Comparison of ENCODE assay signal across 1 mouse cellular context in the genomic region with DNA sequence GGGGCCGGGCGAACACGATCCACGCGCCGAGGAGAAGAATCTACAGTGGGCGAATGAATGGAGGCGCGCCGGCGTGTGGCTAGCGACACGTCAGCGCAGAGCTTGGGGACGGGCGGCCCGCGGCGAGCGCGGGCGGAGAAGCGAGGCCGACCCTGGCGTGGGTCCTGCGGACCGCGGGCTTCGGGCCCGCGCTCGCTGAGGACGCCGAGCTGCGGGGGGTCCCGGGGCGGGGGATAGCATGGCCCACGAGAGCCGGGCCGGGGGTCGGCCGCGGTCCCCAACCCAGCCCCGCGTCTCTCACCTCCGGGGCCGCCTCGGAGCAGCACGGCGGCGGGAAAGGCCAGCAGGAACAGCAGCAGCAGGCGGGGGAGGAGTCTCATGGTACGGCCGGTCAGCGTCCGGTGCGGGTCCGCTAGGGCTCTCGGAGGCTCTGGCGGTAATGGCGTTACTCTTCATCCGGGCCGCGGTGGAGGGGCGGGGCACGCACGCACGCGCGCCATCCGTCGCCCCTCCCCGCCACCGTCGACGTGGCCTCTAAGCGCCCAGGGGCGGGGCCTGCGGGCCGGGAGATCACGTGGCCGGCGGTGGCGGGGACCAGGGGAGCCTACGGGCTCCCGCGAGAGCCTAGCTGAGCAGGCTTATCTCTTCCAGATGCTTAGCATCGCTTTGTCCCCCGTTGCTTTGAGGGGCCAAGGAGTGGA.
TF ChIP-seq lines count a peak whose summit lies in the region.

A gene (minus strand): TSS at position 514 of the 701 bp plus-strand sequence.

TF ChIP-seq in myocyte, 11 proteins besides CTCF, POLR2A, EP300 and RAD21 (continued from another document):
- no peak for TF ChIP-seq MYOG (IDR thresholded peaks at IDR 0.05; ENCODE audit: control insufficient read depth in 1 of 3, insufficient read depth in 1 of 3, insufficient read length in 2 of 3, low read depth in 2 of 3)
